8 mouse cellular contexts compared by ENCODE assay signal in the genomic region with DNA sequence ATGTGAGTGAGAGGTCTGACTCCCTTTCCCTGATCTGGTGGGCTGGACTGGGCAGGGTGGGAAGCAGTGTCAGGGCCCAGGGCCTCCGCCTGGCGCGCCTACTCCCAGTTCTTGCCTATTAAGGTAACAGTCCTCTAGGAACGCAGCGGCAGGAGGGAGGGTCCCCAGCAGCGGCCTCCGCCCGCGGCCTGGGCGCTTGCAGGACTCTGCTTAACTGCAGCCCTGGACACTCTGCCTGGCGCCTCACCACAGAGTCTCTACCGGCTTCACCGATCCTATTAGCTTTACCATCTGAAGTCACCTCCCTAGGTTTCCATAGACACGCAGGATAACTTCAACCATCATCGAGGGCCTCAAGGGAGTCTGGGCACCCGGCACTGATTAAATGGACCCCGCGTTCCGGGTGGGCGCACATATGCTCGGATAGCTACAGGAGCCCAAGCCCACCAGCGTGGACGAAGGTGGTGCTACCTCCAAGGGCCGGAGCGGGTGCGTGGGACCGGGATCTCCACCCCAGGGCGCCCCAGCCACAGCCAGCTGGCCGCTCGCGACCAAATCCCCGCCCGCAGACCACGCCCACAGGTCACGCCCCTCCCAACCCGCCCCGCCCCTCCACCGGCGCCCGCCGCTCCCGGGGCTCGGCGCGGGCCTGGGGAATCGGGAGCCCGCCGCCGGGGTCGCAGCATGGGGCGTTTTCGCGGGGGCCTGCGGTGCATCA. TPM values are rescaled to one million over a fixed set of nuclear protein-coding genes. Genes with fewer than 3 reads are reported as not detected.
DNase-seq lines count a peak whose midpoint lies in the region; ATAC-seq lines count a peak whose summit lies in the region.

A gene (plus strand): TSS at position 217 of the 718 bp plus-strand sequence.

- WGBS in intestine, embryonic 16.5 days = under 1% methylated on average over 39 of the region's 54 CpGs
- under 1% methylated on average over 54 of the region's 54 CpGs for WGBS in limb, embryonic 13.5 days
- under 1% methylated on average over 40 of the region's 54 CpGs for WGBS in midbrain, embryonic 12.5 days

- H3K9me3 ChIP-seq in erythroblast, embryonic 14.5 days (ENCODE audit: control insufficient read depth, low read length) = no peaks in the 10 kb centered on the region
- H3K9me3 ChIP-seq in intestine, embryonic 16.5 days (ENCODE audit: control insufficient read depth, low read length) = no peaks in the 10 kb centered on the region
- no peaks in the 10 kb centered on the region for H3K9me3 ChIP-seq in limb, embryonic 13.5 days
- no peaks in the 10 kb centered on the region for H3K9me3 ChIP-seq in midbrain, embryonic 12.5 days

- H3K9ac ChIP-seq in intestine, embryonic 16.5 days (ENCODE audit: low read depth, low read length) = peak within 1 kb of the TSS; percentile 75
- peak within 1 kb of the TSS; percentile 73 for H3K9ac ChIP-seq in limb, embryonic 13.5 days
- H3K9ac ChIP-seq in midbrain, embryonic 12.5 days (replicated peaks) = peak within 1 kb of the TSS; percentile 75

- no peaks in the 10 kb centered on the region for H3K36me3 ChIP-seq in erythroblast, embryonic 14.5 days (ENCODE audit: control insufficient read depth)
- no peaks in the 10 kb centered on the region for H3K36me3 ChIP-seq in intestine, embryonic 16.5 days (ENCODE audit: control insufficient read depth, insufficient read depth, low read length)
- H3K36me3 ChIP-seq in limb, embryonic 13.5 days = no peaks in the 10 kb centered on the region
- H3K36me3 ChIP-seq in midbrain, embryonic 12.5 days = no peaks in the 10 kb centered on the region

- H3K4me1 ChIP-seq in erythroblast, embryonic 14.5 days (ENCODE audit: control insufficient read depth) = peaks cover 9% of the 10 kb centered on the region
- H3K4me1 ChIP-seq in intestine, embryonic 16.5 days (ENCODE audit: control insufficient read depth, insufficient read depth, low read length) = peaks cover 22% of the 10 kb centered on the region
- peaks cover 24% of the 10 kb centered on the region for H3K4me1 ChIP-seq in limb, embryonic 13.5 days
- H3K4me1 ChIP-seq in midbrain, embryonic 12.5 days = peaks cover 22% of the 10 kb centered on the region

- DNase-seq in embryo, embryonic 11 days = peak; percentile 74
- peak; percentile 98 for DNase-seq in heart, adult 11 months
- DNase-seq in spleen, postnatal 10 days (ENCODE audit: low spot score in 2 of 2) = peak; percentile 43 to 73

- peaks cover 57% of the 10 kb centered on the region for H3K27me3 ChIP-seq in erythroblast, embryonic 14.5 days (ENCODE audit: control insufficient read depth)
- no peaks in the 10 kb centered on the region for H3K27me3 ChIP-seq in intestine, embryonic 16.5 days (replicated peaks; ENCODE audit: control insufficient read depth, insufficient read depth, low read length)
- no peaks in the 10 kb centered on the region for H3K27me3 ChIP-seq in limb, embryonic 13.5 days
- peaks cover 14% of the 10 kb centered on the region; the same call in 1 of the 2 replicates for H3K27me3 ChIP-seq in midbrain, embryonic 12.5 days

- ATAC-seq in erythroblast, adult 5-6 weeks (replicated peaks; ENCODE audit: low FRiP score, poor library complexity, severe bottlenecking) = no peak; the same call in 1 of the 2 replicates
- ATAC-seq in intestine, embryonic 16.5 days = peak; percentile 87
- peak; percentile 71 for ATAC-seq in limb, embryonic 13.5 days (ENCODE audit: low FRiP score, low read depth)
- ATAC-seq in midbrain, embryonic 12.5 days (ENCODE audit: low FRiP score, low read depth) = peak; percentile 79

- peak within 1 kb of the TSS; percentile 89 for H3K4me2 ChIP-seq in intestine, embryonic 16.5 days (ENCODE audit: low read depth, low read length)
- peak within 1 kb of the TSS; percentile 89 for H3K4me2 ChIP-seq in limb, embryonic 13.5 days (replicated peaks)
- H3K4me2 ChIP-seq in midbrain, embryonic 12.5 days (replicated peaks) = peak within 1 kb of the TSS; percentile 68

- H3K27ac ChIP-seq in intestine, embryonic 16.5 days (ENCODE audit: low read length) = peak within 1 kb of the TSS; percentile 85
- H3K27ac ChIP-seq in limb, embryonic 13.5 days = no peak within 1 kb of the TSS
- peak within 1 kb of the TSS; percentile 40; the same call in 1 of the 2 replicates for H3K27ac ChIP-seq in midbrain, embryonic 12.5 days (replicated peaks)

- peak within 1 kb of the TSS; percentile 40 for H3K4me3 ChIP-seq in erythroblast, embryonic 14.5 days (replicated peaks)
- H3K4me3 ChIP-seq in intestine, embryonic 16.5 days (ENCODE audit: low read length) = peak within 1 kb of the TSS; percentile 78
- H3K4me3 ChIP-seq in limb, embryonic 13.5 days = peak within 1 kb of the TSS; percentile 75
- H3K4me3 ChIP-seq in midbrain, embryonic 12.5 days = peak within 1 kb of the TSS; percentile 76

RNA-seq across cellular contexts. Expression of the gene that starts here (rescaled TPM):
- polyA plus RNA-seq in erythroblast, embryonic 14.5 days (2012) = not detected in 2 replicates
- 11.5 and 13.8 TPM in 2 replicates for total RNA-seq in erythroblast, adult 5-6 weeks (2015; ENCODE audit: low replicate concordance)
- 2.4 and 8.7 TPM in 2 replicates for total RNA-seq in erythroblast, adult 5-6 weeks (2017; ENCODE audit: low replicate concordance)
- 15.0 and 15.2 TPM in 2 replicates for polyA plus RNA-seq in intestine, embryonic 16.5 days (2015; fragmentation: Nextera tagmentation; extraction: Ambion mirVana)
- 4.4 and 5.1 TPM in 2 replicates for polyA plus RNA-seq in limb, embryonic 13.5 days (2015; fragmentation: Nextera tagmentation; extraction: Ambion mirVana)
- polyA plus RNA-seq in midbrain, embryonic 12.5 days (2016; fragmentation: Nextera tagmentation; extraction: Ambion mirVana) = 7.3 and 8.6 TPM in 2 replicates
